Mouse (Mus musculus): ENCODE data around the gene Cnpy2.

- TF ChIP-seq CTCF (IDR thresholded peaks at IDR 0.05; ENCODE audit: insufficient read depth, low read length) (no peak), POLR2A (IDR thresholded peaks at IDR 0.05; ENCODE audit: borderline replicate concordance, extremely low read depth, low read depth, low read length) (no peak)
Measured at GRCm38 (mm10) chr10:128344568-128345275, 22.5 kb downstream of the Cnpy2 start.
